Mouse (Mus musculus) bone marrow macrophage, adult 2 months (primary cell): Measurements from ENCODE around the gene L3mbtl1.

Experiments used
- CTCF ChIP-seq: IDR thresholded peaks from 2 replicates; pipeline ENCODE4 v1.5.1; 2012; ENCODE audit warnings: low read depth, mild to moderate bottlenecking, low read length, moderate library complexity
- POLR2A ChIP-seq: IDR thresholded peaks from 2 replicates; pipeline ENCODE4 v1.6.1; 2012; ENCODE audit warnings: mild to moderate bottlenecking, low read depth, low read length, borderline replicate concordance

- TF ChIP-seq POLR2A (no peak), CTCF (no peak)
These were observed 4.9 kb downstream of the L3mbtl1 start for GRCm38 (mm10) chr2:162948221-162948620.
